Mouse (Mus musculus) MEL (cell line): ENCODE data around the gene Polr1d.

Experiments used
- CTCF ChIP-seq, 3 experiments: IDR thresholded peaks in 2 of 3; conservative IDR thresholded peaks in 1 of 3; 2 replicates each; pipeline ENCODE4 v1.5.1; 2011 to 2012; ENCODE audit warnings: low read length in 3 of 3, low read depth in 2 of 3, mild to moderate bottlenecking in 2 of 3, improper control_type of control experiment in 1 of 3, inconsistent platforms in 1 of 3, mixed read lengths in 1 of 3, moderate library complexity in 1 of 3; ENCODE audit not compliant: control insufficient read depth in 1 of 3, insufficient read depth in 1 of 3, poor library complexity in 1 of 3, severe bottlenecking in 1 of 3
- MAX ChIP-seq: IDR thresholded peaks from 2 replicates; pipeline ENCODE4 v1.6.1; 2011; ENCODE audit warnings: low read length, improper control_type of control experiment
- ZNF384 ChIP-seq: IDR thresholded peaks from 2 replicates; pipeline ENCODE4 v1.6.1; 2012; ENCODE audit warnings: low read depth, mild to moderate bottlenecking, inconsistent platforms, low read length, improper control_type of control experiment

- TF ChIP-seq ZNF384 (no peak), CTCF (IDR thresholded peaks at IDR 0.05 in 2 of 3, conservative IDR thresholded peaks at IDR 0.05 in 1 of 3; ENCODE audit: control insufficient read depth in 1 of 3, insufficient read depth in 1 of 3, low read depth in 2 of 3, low read length in 3 of 3, poor library complexity in 1 of 3, severe bottlenecking in 1 of 3) (no peak), MAX (no peak)
Measured at GRCm38 (mm10) chr5:147071886-147072285, 5.0 kb upstream of the Polr1d start.
